Mouse (Mus musculus) erythroblast, embryonic 14.5 days (primary cell): ENCODE results near the gene Kcng1.

ENCODE experiments used
- GATA1 ChIP-seq: IDR thresholded peaks from 2 replicates; pipeline ENCODE4 v1.6.1; 2012; ENCODE audit warnings: low read length, inconsistent platforms, mixed read lengths
- TAL1 ChIP-seq: IDR thresholded peaks from 3 replicates; pipeline ENCODE4 v1.6.1; 2012; ENCODE audit warnings: low read length, inconsistent platforms, mixed read lengths

GRCm38 (mm10) chr2:168259046-168259445 lies 22.5 kb downstream of the Kcng1 start:
- TF ChIP-seq GATA1 (no peak), TAL1 (no peak)
